12 mouse cellular contexts compared by ENCODE assay signal in the genomic region with DNA sequence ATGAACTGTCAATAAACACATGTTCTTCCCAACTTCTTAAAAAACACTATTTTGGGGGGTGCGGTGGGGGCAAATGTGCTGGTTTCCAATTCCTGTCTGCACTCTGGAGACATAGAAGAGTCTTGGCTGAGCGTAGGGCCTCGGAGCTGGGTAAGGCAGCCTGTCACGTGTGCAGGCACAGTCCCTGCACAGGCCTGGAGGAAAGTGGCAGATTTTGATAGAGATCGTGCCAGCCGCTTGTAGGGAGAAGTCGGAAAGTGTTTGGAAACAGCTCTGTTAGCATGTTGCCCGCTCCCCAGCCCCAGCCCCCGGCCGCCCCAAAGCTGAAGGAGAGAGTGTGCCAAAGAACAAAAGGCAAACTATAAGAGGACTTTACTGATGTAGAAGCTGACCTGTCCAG.
DNase-seq lines count a peak whose midpoint lies in the region; ATAC-seq and TF ChIP-seq lines count a peak whose summit lies in the region.
"Had no signal": no experiment of that assay in that cellular context is flagged by ENCODE, and none has a peak within 500 bp of the region (broad histone marks: within the 10 kb centered on the region; RNA-seq: fewer than 3 reads in every experiment).

No protein-coding gene starts in this region.

- WGBS in forebrain, embryonic 11.5 days: 29% methylated on average over 10 of the region's 10 CpGs
- 22% methylated on average over 10 of the region's 10 CpGs for WGBS in hindbrain, postnatal 0 days

- DNase-seq in adrenal gland, postnatal 25 days: peak; percentile 9
- peak; percentile 18 for DNase-seq in cerebellum, adult 11 months
- no peak for DNase-seq in forebrain, embryonic 11.5 days (ENCODE audit: low spot score)
- peak; percentile 40 for DNase-seq in hindbrain, postnatal 0 days (ENCODE audit: low spot score)
- no peak for DNase-seq in left cerebral cortex, adult 8-10 months (ENCODE audit: low spot score in 2 of 2)
- no peak for DNase-seq in left cerebral cortex, adult 9 months (ENCODE audit: low spot score in 2 of 2)
- DNase-seq in layer of hippocampus, postnatal 36 days: no peak
- no peak for DNase-seq in urinary bladder, adult 18-20 months (ENCODE audit: low spot score in 2 of 2)
- DNase-seq: gastrocnemius, postnatal 10 days had no signal

- H3K27me3 ChIP-seq in forebrain, embryonic 11.5 days (ENCODE audit: control insufficient read depth, insufficient read depth, low read length): no peaks in the 10 kb centered on the region
- no peaks in the 10 kb centered on the region for H3K27me3 ChIP-seq in hindbrain, postnatal 0 days (ENCODE audit: insufficient read depth, low read length)

- H3K27ac ChIP-seq in forebrain, embryonic 11.5 days (ENCODE audit: low read depth, low read length): no peak overlapping the region
- no peak overlapping the region for H3K27ac ChIP-seq in hindbrain, postnatal 0 days
- H3K27ac ChIP-seq: kidney, postnatal 0 days; liver, embryonic 14.5 days had no signal

- H3K4me1 ChIP-seq in forebrain, embryonic 11.5 days (replicated peaks; ENCODE audit: control insufficient read depth, insufficient read depth, low read length): peaks cover 7% of the 10 kb centered on the region
- peaks cover 12% of the 10 kb centered on the region for H3K4me1 ChIP-seq in hindbrain, postnatal 0 days (ENCODE audit: insufficient read depth, low read length)

- no peak for TF ChIP-seq CTCF in hindbrain, postnatal 0 days (IDR thresholded peaks at IDR 0.05; ENCODE audit: low read depth)

- no peak overlapping the region for H3K4me2 ChIP-seq in forebrain, embryonic 11.5 days (ENCODE audit: low read depth, low read length, severe bottlenecking)
- H3K4me2 ChIP-seq in hindbrain, postnatal 0 days (ENCODE audit: low read depth, low read length): peak overlapping the region; percentile 28; the same call in 1 of the 2 replicates

- ATAC-seq in forebrain, embryonic 11.5 days (replicated peaks; ENCODE audit: low FRiP score): 0 out of 2 replicates have a peak, but pooled peaks have one; percentile 53
- ATAC-seq in hindbrain, postnatal 0 days: peak; percentile 80; the same call in 1 of the 2 replicates

- no peak overlapping the region for H3K4me3 ChIP-seq in forebrain, embryonic 11.5 days (ENCODE audit: low read depth, low read length)
- no peak overlapping the region for H3K4me3 ChIP-seq in hindbrain, postnatal 0 days (ENCODE audit: low read length)

- no peak overlapping the region for H3K9ac ChIP-seq in forebrain, embryonic 11.5 days (ENCODE audit: low read length)
- H3K9ac ChIP-seq in hindbrain, postnatal 0 days (replicated peaks; ENCODE audit: low read length): no peak overlapping the region
- H3K9ac ChIP-seq: liver, embryonic 14.5 days had no signal

- H3K9me3 ChIP-seq in forebrain, embryonic 11.5 days (ENCODE audit: control insufficient read depth, low read length): no peaks in the 10 kb centered on the region
- H3K9me3 ChIP-seq in hindbrain, postnatal 0 days (ENCODE audit: low read length): no peaks in the 10 kb centered on the region
- H3K9me3 ChIP-seq: G1E had no signal

- no peaks in the 10 kb centered on the region for H3K36me3 ChIP-seq in forebrain, embryonic 11.5 days (ENCODE audit: control insufficient read depth, insufficient read depth, low read length)
- H3K36me3 ChIP-seq in hindbrain, postnatal 0 days (ENCODE audit: insufficient read depth, low read length): no peaks in the 10 kb centered on the region
- H3K36me3 ChIP-seq: G1E had no signal

Comparison
In these comparisons a context has a peak if more than half of its experiments do, and no peak if none do; other contexts are left out.
1. DNase-seq: peak in adrenal gland, postnatal 25 days (single experiment), cerebellum, adult 11 months (single experiment) and hindbrain, postnatal 0 days (single experiment); none in forebrain, embryonic 11.5 days (single experiment), left cerebral cortex, adult 8-10 months (0 of 2), left cerebral cortex, adult 9 months (0 of 2), layer of hippocampus, postnatal 36 days (0 of 2) and urinary bladder, adult 18-20 months (0 of 2).